Mouse (Mus musculus) large intestine, adult 2 months (tissue): ENCODE measurements around the gene March1. TPM values are rescaled to one million over a fixed set of nuclear protein-coding genes. Genes with fewer than 3 reads are reported as not detected.
"Not testable (repeated sequence)": the region's sequence is repeated elsewhere in the genome, so short reads cannot be mapped to it uniquely, and the experiment has no call there.

Experiments used
- DNase-seq: peaks from one replicate; pipeline ENCODE4 v3.0.0-alpha.2; 2012; ENCODE audit warnings: low read depth, low spot score
- WGBS: fragments of 180-500 bp; shearing (Covaris S2); methylation state at CpG from one replicate; pipeline ENCODE4 v1.1.7; 2018; 5-methylcytosine and 5-hydroxymethylcytosine counted together
- polyA plus RNA-seq: library from polyadenylated mRNA; depleted of rRNA; stranded (reverse); fragments of >200 nt; gene quantifications from 2 replicates; pipeline ENCODE4 v1.2.3, GENCODE M21; 2012

Gene March1
- polyA plus RNA-seq, 1 experiment, result 1.1 TPM

GRCm38 (mm10) chr8:66404711-66405414, 787.2 kb downstream of the March1 start:
- no peak for DNase-seq
- WGBS, result 78% methylated on average over 2 of the region's 2 CpGs

GRCm38 (mm10) chr8:66405796-66406195, 788.1 kb downstream of the March1 start:
- 26% methylated on average over 4 of the region's 4 CpGs for WGBS

GRCm38 (mm10) chr8:66406596-66407361, 789.1 kb downstream of the March1 start:
- DNase-seq, result no peak
- 71% methylated on average over 6 of the region's 6 CpGs for WGBS

More at GRCm38 (mm10) chr8:66405796-66406195, 788.1 kb downstream of the March1 start:
- DNase-seq, result not testable (repeated sequence)

- 71% methylated on average over 9 of the region's 9 CpGs for WGBS
- no peak for DNase-seq
Observed at GRCm38 (mm10) chr8:66410080-66410615, 792.4 kb downstream of the March1 start.

GRCm38 (mm10) chr8:66413101-66413500, 795.4 kb downstream of the March1 start:
- DNase-seq, result no peak
- 40% methylated on average over 2 of the region's 2 CpGs for WGBS

GRCm38 (mm10) chr8:66415234-66415633, 797.5 kb downstream of the March1 start:
- 74% methylated on average over 2 of the region's 2 CpGs for whole genome bisulfite sequencing
- DNase-seq, result no peak

- WGBS, result 71% methylated on average over 4 of the region's 4 CpGs
- not testable (repeated sequence) for DNase-seq
Observed at GRCm38 (mm10) chr8:66417591-66417990, 799.9 kb downstream of the March1 start.

GRCm38 (mm10) chr8:66430639-66431038, 812.9 kb downstream of the March1 start:
- DNase-seq, result no peak
- WGBS, result 71% methylated on average over 2 of the region's 2 CpGs

GRCm38 (mm10) chr8:66433577-66433976, 815.9 kb downstream of the March1 start:
- DNase-seq, result no peak

- no peak for DNase-seq
- 84% methylated on average over 1 of the region's 1 CpGs for whole genome bisulfite sequencing
Observed at GRCm38 (mm10) chr8:66436804-66437203, 819.1 kb downstream of the March1 start.

GRCm38 (mm10) chr8:66437929-66438328, 820.2 kb downstream of the March1 start:
- WGBS, result 48% methylated on average over 3 of the region's 3 CpGs
- no peak for DNase-seq

- DNase-seq, result no peak
- WGBS, result 53% methylated on average over 4 of the region's 4 CpGs
Observed at GRCm38 (mm10) chr8:66438468-66438867, 820.8 kb downstream of the March1 start.

- WGBS, result 0% methylated on average over 1 of the region's 1 CpGs
- no peak for DNase-seq
Observed at GRCm38 (mm10) chr8:66441123-66441522, 823.4 kb downstream of the March1 start.

GRCm38 (mm10) chr8:66442778-66443177, 825.1 kb downstream of the March1 start:
- WGBS, result 33% methylated on average over 1 of the region's 1 CpGs
- no peak for DNase-seq

GRCm38 (mm10) chr8:66444141-66444540, 826.4 kb downstream of the March1 start:
- DNase-seq, result no peak
- 58% methylated on average over 5 of the region's 5 CpGs for WGBS

GRCm38 (mm10) chr8:66445351-66445750, 827.7 kb downstream of the March1 start:
- 68% methylated on average over 3 of the region's 3 CpGs for WGBS

GRCm38 (mm10) chr8:66450691-66451090, 833.0 kb downstream of the March1 start:
- 15% methylated on average over 5 of the region's 5 CpGs for WGBS

More at GRCm38 (mm10) chr8:66445351-66445750, 827.7 kb downstream of the March1 start:
- no peak for DNase-seq

GRCm38 (mm10) chr8:66457057-66457456, 839.4 kb downstream of the March1 start:
- DNase-seq, result no peak

More at GRCm38 (mm10) chr8:66450691-66451090, 833.0 kb downstream of the March1 start:
- peak; percentile 10 for DNase-seq

- no peak for DNase-seq
- 66% methylated on average over 3 of the region's 3 CpGs for WGBS
Observed at GRCm38 (mm10) chr8:66469821-66470220, 852.1 kb downstream of the March1 start.

GRCm38 (mm10) chr8:66476880-66477279, 859.2 kb downstream of the March1 start:
- 96% methylated on average over 3 of the region's 3 CpGs for WGBS

More at GRCm38 (mm10) chr8:66476880-66477279, 859.2 kb downstream of the March1 start:
- no peak for DNase-seq
